Mouse (Mus musculus) limb, embryonic 14.5 days (tissue): ENCODE data around the gene Mcrs1. TPM values are rescaled to one million over a fixed set of nuclear protein-coding genes. Genes with fewer than 3 reads are reported as not detected.

Experiments
- ATAC-seq: fragments of 200-750 bp; cut with Nextera tagmentation; 2 replicates; pipeline ENCODE4 v1.8.0; 2017; ENCODE audit warnings: low read depth, moderate number of reproducible peaks, moderate TSS enrichment; ENCODE audit not compliant: low FRiP score
- DNase-seq: peaks from one replicate; pipeline ENCODE4 v3.0.0-alpha.2; 2015; ENCODE audit warnings: low spot score
- H3K27ac ChIP-seq: fragments of 300-500 bp; sonication (generic); replicated peaks from 2 replicates; pipeline ENCODE4 v1.5.1; 2014; ENCODE audit warnings: low read depth, mild to moderate bottlenecking, low read length, moderate library complexity, mixed read lengths
- H3K27me3 ChIP-seq: fragments of 300-500 bp; sonication (generic); 2 replicates; pipeline ENCODE4 v1.6.1; 2014; ENCODE audit warnings: low read length, mixed read lengths; ENCODE audit not compliant: control insufficient read depth, insufficient read depth
- H3K36me3 ChIP-seq: fragments of 300-500 bp; sonication (generic); 2 replicates; pipeline ENCODE4 v1.6.1; 2014; ENCODE audit warnings: mild to moderate bottlenecking, low read length, moderate library complexity, mixed read lengths; ENCODE audit not compliant: control insufficient read depth, insufficient read depth
- H3K4me1 ChIP-seq: fragments of 300-500 bp; sonication (generic); 2 replicates; pipeline ENCODE4 v1.6.1; 2014; ENCODE audit warnings: antibody characterized with exemption, low read length, mixed read lengths; ENCODE audit not compliant: control insufficient read depth, insufficient read depth
- H3K4me2 ChIP-seq: fragments of 300-500 bp; sonication (generic); replicated peaks from 2 replicates; pipeline ENCODE4 v1.6.1; 2014; ENCODE audit warnings: low read depth, mild to moderate bottlenecking, low read length, moderate library complexity; ENCODE audit not compliant: severe bottlenecking
- H3K4me3 ChIP-seq: fragments of 300-500 bp; sonication (generic); replicated peaks from 2 replicates; pipeline ENCODE4 v1.5.1; 2014; ENCODE audit warnings: low read length
- H3K9ac ChIP-seq: fragments of 300-500 bp; sonication (generic); 2 replicates; pipeline ENCODE4 v1.6.1; 2014; ENCODE audit warnings: mild to moderate bottlenecking, low read depth, low read length, moderate library complexity; ENCODE audit not compliant: severe bottlenecking
- H3K9me3 ChIP-seq: fragments of 300-500 bp; sonication (generic); 2 replicates; pipeline ENCODE4 v1.6.1; 2016; ENCODE audit warnings: low read length; ENCODE audit not compliant: control insufficient read depth
- POLR2A ChIP-seq: fragments of 200-500 bp; IDR thresholded peaks from 2 replicates; pipeline ENCODE4 v1.8.0; 2012; ENCODE audit warnings: inconsistent platforms, mild to moderate bottlenecking, moderate library complexity, borderline replicate concordance; ENCODE audit not compliant: insufficient read depth, insufficient read length; ENCODE audit errors: extremely low read depth
- WGBS: fragments of 180-500 bp; shearing (Covaris S2); extraction: QIAGEN DNeasy Blood & Tissue Kit; methylation state at CpG from one replicate; pipeline ENCODE4 v1.1.7; 2014; 5-methylcytosine and 5-hydroxymethylcytosine counted together
- polyA plus RNA-seq, 2 experiments: library from polyadenylated mRNA; depleted of rRNA in 1 of 2; stranded (reverse) in 1 of 2; unstranded in 1 of 2; fragments of >200 nt; fragmentation: Nextera tagmentation in 1 of 2; extraction: Ambion mirVana in 1 of 2; gene quantifications; 2 replicates each; pipeline versions ENCODE4 v1.2.1 to v1.2.3; 2012 to 2014

The Mcrs1 gene
- polyA plus RNA-seq, 2 experiments: 88.5 to 130 TPM

- Histone ChIP-seq H3K36me3 (no peaks in the 10 kb centered on the region), H3K9ac (no peak overlapping the region), H3K4me3 (no peak overlapping the region), H3K27ac (no peak overlapping the region), H3K4me1 (no peaks in the 10 kb centered on the region), H3K4me2 (no peak overlapping the region), H3K27me3 (peaks cover 19% of the 10 kb centered on the region), H3K9me3 (no peaks in the 10 kb centered on the region)
- no peak for TF ChIP-seq POLR2A
- no peak for DNase-seq
- WGBS: 61% methylated on average over 17 of the region's 17 CpGs
- ATAC-seq: no peak
Observed at GRCm38 (mm10) chr15:99233719-99234118, 18.0 kb downstream of the Mcrs1 start.

- Histone ChIP-seq H3K27me3 (peaks cover 35% of the 10 kb centered on the region), H3K27ac (no peak overlapping the region), H3K9ac (no peak overlapping the region), H3K36me3 (no peaks in the 10 kb centered on the region), H3K4me1 (no peaks in the 10 kb centered on the region), H3K4me2 (no peak overlapping the region), H3K4me3 (no peak overlapping the region), H3K9me3 (no peaks in the 10 kb centered on the region)
- ATAC-seq (no peak), DNase-seq (no peak)
- WGBS: 63% methylated on average over 10 of the region's 10 CpGs
- no peak for TF ChIP-seq POLR2A
Observed at GRCm38 (mm10) chr15:99231998-99232397, 19.8 kb downstream of the Mcrs1 start.

- no peak for TF ChIP-seq POLR2A
- Histone ChIP-seq H3K9ac (no peak overlapping the region), H3K27ac (no peak overlapping the region), H3K27me3 (peaks cover 85% of the 10 kb centered on the region), H3K4me2 (peak overlapping the region; percentile 61; the same call in 1 of the 2 replicates), H3K4me1 (peaks cover 33% of the 10 kb centered on the region), H3K4me3 (peak overlapping the region; percentile 37; the same call in 1 of the 2 replicates), H3K9me3 (no peaks in the 10 kb centered on the region), H3K36me3 (no peaks in the 10 kb centered on the region)
- DNase-seq: no peak
- WGBS: 17% methylated on average over 14 of the region's 14 CpGs
- ATAC-seq: no peak
Observed at GRCm38 (mm10) chr15:99226090-99226489, 25.7 kb downstream of the Mcrs1 start.

- no peak for TF ChIP-seq POLR2A
- H3K9me3 ChIP-seq: no peaks in the 10 kb centered on the region
- H3K9ac ChIP-seq: peak overlapping the region; percentile 41
- peaks cover 81% of the 10 kb centered on the region for H3K27me3 ChIP-seq
- DNase-seq: peak; percentile 36
- no peaks in the 10 kb centered on the region for H3K36me3 ChIP-seq
- peak overlapping the region; percentile 61 for H3K4me2 ChIP-seq
- H3K27ac ChIP-seq: no peak overlapping the region
- peaks cover 33% of the 10 kb centered on the region for H3K4me1 ChIP-seq
- ATAC-seq: peak; percentile 44
- WGBS: 3% methylated on average over 22 of the region's 22 CpGs
- H3K4me3 ChIP-seq: peak overlapping the region; percentile 37
Observed at GRCm38 (mm10) chr15:99225081-99225810, 26.5 kb downstream of the Mcrs1 start.

DNA sequence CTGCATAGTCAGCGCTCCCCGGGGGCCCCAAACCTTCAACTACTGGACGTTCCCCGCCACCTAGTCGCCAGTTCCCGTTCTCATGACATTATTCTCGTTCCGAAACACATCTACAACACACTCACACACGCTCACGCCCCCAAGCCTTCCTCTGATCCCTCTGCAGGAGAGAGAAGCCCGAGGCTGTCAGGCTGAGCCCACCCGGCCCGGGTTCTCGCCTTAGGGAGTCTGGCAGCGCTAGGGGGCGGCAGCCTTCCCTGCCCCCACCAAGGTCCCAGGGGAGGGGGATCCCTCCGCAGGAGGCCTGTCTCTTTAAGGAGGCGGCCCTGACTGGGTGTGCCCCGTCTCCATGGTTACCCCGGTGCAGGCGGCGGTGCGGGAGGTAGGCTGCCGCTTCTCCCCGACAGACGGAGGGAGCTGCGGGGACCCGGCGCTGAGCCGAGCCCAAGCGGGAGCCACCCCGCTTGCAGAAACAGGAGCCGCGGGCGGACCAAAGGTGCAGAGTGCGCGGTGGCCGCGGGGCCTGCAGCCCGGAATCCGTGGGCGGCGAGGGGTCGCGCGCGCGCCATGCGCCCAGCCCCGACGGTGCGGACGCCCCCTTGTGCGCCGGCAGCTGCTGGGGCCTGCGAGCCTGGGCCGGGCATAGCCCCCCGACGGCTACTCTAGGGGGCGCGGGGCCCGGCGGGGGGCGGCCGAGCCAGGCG lies 27.4 kb downstream of the Mcrs1 start, which contains the start of gene Kcnh3:
TSS of gene Kcnh3 (plus strand) at position 654 of the 704 bp plus-strand sequence.
- peaks cover 76% of the 10 kb centered on the region for H3K27me3 ChIP-seq
- H3K4me2 ChIP-seq: peak within 1 kb of the TSS; percentile 61
- DNase-seq (peak; percentile 35), ATAC-seq (peak; percentile 31; the same call in 1 of the 2 replicates)
- H3K27ac ChIP-seq: no peak within 1 kb of the TSS
- H3K4me3 ChIP-seq: peak within 1 kb of the TSS; percentile 37
- TF ChIP-seq POLR2A: no peak
- 0% methylated on average over 32 of the region's 66 CpGs for WGBS
- H3K36me3 ChIP-seq: no peaks in the 10 kb centered on the region
- no peaks in the 10 kb centered on the region for H3K9me3 ChIP-seq
- H3K4me1 ChIP-seq: peaks cover 33% of the 10 kb centered on the region
- H3K9ac ChIP-seq: peak within 1 kb of the TSS; percentile 41
